Mouse (Mus musculus) granulocyte monocyte progenitor cell, adult 5-6 weeks (primary cell): ENCODE measurements at regions not wholly inside any gene's neighbourhood (a gene's known extent, or its start where the extent isn't known, plus 50 kb on each side); places are given as distances from the start of the nearest gene placed in this dataset.
A peak's percentile ranks its signal among the peaks of the same experiment; 100 is the strongest.

Experiments used
- ATAC-seq: replicated peaks from 2 replicates; pipeline ENCODE4 v1.8.0; 2016; ENCODE audit warnings: mild to moderate bottlenecking, moderate TSS enrichment, inconsistent platforms; ENCODE audit not compliant: poor library complexity, severe bottlenecking

- ATAC-seq: peak; percentile 81
These were observed 53.3 kb upstream of the Cnih3 start for GRCm38 (mm10) chr1:181299075-181299665.

- no peak for ATAC-seq
These were observed 52.6 kb upstream of the Cnih3 start for GRCm38 (mm10) chr1:181299826-181300225.

DNA sequence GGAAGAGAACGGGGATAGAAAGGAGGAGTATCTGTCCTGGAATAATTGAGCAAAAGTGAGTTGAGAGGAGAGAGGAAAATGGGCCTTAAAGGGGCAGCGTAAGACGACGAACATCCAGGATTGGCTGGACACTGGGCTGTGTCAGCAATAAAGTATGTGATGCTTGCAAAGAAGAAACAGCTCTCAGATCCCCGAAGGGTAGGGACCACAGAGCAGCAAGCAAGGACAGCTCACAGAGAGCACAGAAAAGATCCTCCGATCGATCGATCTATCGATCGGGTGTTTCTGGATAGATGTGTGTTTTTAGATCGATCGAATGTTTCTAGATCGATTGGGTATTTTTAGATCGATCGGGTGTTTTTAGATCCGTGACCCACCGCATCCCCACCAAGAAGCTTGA lies 50.3 kb upstream of the Cnih3 start:
- no peak for ATAC-seq
